Mouse (Mus musculus) testis, adult 2 months (tissue): ENCODE data around the gene Pak6. TPM values are rescaled to one million over a fixed set of nuclear protein-coding genes. Genes with fewer than 3 reads are reported as not detected.
A peak's percentile ranks its signal among the peaks of the same experiment; 100 is the strongest.
"Not testable (repeated sequence)": the region's sequence is repeated elsewhere in the genome, so short reads cannot be mapped to it uniquely, and the experiment has no call there.

ENCODE experiments used
- H3K27ac ChIP-seq: fragments of 200-500 bp; 2 replicates; pipeline ENCODE4 v1.5.1; 2012; ENCODE audit warnings: low read depth, low read length; ENCODE audit not compliant: control insufficient read depth, insufficient read depth
- H3K27me3 ChIP-seq: fragments of 200-500 bp; 2 replicates; pipeline ENCODE4 v1.6.1; 2012; ENCODE audit warnings: mild to moderate bottlenecking, low read length, moderate library complexity; ENCODE audit not compliant: control insufficient read depth, insufficient read depth
- H3K36me3 ChIP-seq: fragments of 200-500 bp; 2 replicates; pipeline ENCODE4 v1.6.1; 2012; ENCODE audit warnings: mild to moderate bottlenecking, low read length; ENCODE audit not compliant: control insufficient read depth, insufficient read depth
- H3K4me1 ChIP-seq: fragments of 200-500 bp; 2 replicates; pipeline ENCODE4 v1.6.1; 2012; ENCODE audit warnings: low read length; ENCODE audit not compliant: control insufficient read depth, insufficient read depth
- H3K4me3 ChIP-seq: fragments of 200-500 bp; 2 replicates; pipeline ENCODE4 v1.5.1; 2012; ENCODE audit warnings: low read depth, mild to moderate bottlenecking, low read length, moderate library complexity, mixed read lengths; ENCODE audit not compliant: control insufficient read depth
- CTCF ChIP-seq: fragments of 200-500 bp; IDR thresholded peaks from 2 replicates; pipeline ENCODE4 v1.5.1; 2012; ENCODE audit warnings: low read depth, mild to moderate bottlenecking, inconsistent platforms, low read length, moderate library complexity; ENCODE audit not compliant: control insufficient read depth, insufficient read depth, insufficient replicate concordance
- POLR2A ChIP-seq: fragments of 200-500 bp; IDR thresholded peaks from 2 replicates; pipeline ENCODE4 v1.6.1; 2012; ENCODE audit warnings: low read depth, mild to moderate bottlenecking, inconsistent platforms, low read length, moderate library complexity; ENCODE audit not compliant: control insufficient read depth
- polyA plus RNA-seq: library from polyadenylated mRNA; depleted of rRNA; stranded (reverse); fragments of >200 nt; gene quantifications from 2 replicates; pipeline ENCODE4 v1.2.3, GENCODE M21; 2012

Gene Pak6
- polyA plus RNA-seq, 1 experiment = 6.2 TPM

DNA sequence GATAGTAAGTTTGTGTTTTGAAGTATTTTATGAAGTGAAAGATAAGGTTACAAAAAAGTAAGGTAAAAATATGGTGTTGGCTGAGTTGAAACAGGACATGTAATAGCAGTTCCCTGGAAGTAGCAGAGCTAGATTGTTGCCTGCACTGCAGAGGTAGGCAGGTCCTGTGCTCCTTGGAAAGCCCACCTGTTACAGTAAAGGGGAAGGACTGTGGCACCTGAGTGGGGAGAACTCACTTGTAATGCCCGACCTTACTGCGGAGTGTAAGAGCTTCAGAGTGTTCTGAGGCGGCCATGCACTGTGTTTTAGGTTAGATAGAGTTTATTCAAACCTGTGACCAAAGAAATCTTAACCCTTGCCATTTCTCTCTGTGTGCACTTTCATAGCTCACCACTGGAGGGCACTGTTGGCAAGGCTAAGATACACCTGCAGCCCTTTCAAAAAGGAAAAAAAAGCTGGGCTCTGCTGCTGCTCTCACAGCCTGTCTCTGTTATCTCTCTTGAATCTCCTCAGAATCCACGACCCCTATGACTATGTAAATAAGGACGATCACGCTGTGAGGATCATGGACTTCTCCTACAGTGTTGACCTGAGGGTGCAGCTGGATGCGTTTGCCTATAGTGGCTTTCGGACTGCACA is 25.1 kb upstream of the Pak6 start:
- no peak overlapping the region for H3K4me3 ChIP-seq
- peaks cover 1% of the 10 kb centered on the region; the same call in 1 of the 2 replicates for H3K36me3 ChIP-seq
- H3K4me1 ChIP-seq = no peaks in the 10 kb centered on the region
- no peaks in the 10 kb centered on the region for H3K27me3 ChIP-seq
- TF ChIP-seq POLR2A = no peak
- TF ChIP-seq CTCF = 0 out of 2 replicates have a peak, but pooled peaks have one; percentile 11
- H3K27ac ChIP-seq = no peak overlapping the region

DNA sequence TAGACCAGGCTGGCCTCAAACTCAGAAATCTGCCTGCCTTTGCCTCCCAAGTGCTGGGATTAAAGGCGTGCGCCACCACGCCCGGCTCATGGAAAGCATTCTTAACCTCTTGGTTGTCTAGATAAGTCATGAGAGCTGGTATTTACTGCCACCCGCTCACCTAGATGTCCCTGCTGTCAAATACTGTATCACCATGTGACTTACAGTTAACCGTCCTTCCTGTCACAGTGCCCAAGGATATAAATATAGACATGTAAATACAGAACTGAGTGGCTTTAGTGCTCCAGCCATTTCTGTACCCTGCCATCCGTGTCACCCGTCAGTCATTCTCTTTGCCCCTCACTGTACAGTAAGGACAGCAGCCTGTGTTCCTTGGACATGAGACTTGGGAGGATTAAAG is 24.4 kb upstream of the Pak6 start:
- TF ChIP-seq POLR2A (no peak), CTCF (no peak)
- no peaks in the 10 kb centered on the region for H3K4me1 ChIP-seq
- no peak overlapping the region for H3K4me3 ChIP-seq
- H3K27me3 ChIP-seq = no peaks in the 10 kb centered on the region
- no peak overlapping the region for H3K27ac ChIP-seq
- peaks cover 1% of the 10 kb centered on the region; the same call in 1 of the 2 replicates for H3K36me3 ChIP-seq

DNA sequence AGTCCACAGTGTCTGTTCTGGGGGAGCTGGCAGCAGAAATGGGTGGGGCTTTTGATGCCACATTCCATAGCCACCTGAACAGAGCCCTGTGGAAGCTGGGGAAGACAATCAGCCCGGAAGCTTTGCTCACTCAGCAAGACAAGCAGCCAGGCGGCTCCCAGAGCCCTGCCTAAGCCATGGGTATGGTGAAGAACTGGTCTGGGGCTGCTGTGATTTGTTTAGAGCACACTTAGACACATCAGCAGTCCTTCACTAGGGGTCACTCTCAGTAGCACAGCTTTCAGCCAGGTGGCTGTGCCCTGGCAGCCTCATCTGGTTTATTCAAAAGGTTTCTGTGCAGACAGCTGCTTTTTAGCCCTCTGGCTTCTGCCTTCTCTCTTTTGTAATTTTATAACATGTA is 22.0 kb upstream of the Pak6 start:
- Histone ChIP-seq H3K27me3 (no peaks in the 10 kb centered on the region), H3K4me1 (no peaks in the 10 kb centered on the region), H3K36me3 (peaks cover 1% of the 10 kb centered on the region; the same call in 1 of the 2 replicates), H3K4me3 (no peak overlapping the region), H3K27ac (no peak overlapping the region)
- TF ChIP-seq POLR2A (no peak), CTCF (no peak)

DNA sequence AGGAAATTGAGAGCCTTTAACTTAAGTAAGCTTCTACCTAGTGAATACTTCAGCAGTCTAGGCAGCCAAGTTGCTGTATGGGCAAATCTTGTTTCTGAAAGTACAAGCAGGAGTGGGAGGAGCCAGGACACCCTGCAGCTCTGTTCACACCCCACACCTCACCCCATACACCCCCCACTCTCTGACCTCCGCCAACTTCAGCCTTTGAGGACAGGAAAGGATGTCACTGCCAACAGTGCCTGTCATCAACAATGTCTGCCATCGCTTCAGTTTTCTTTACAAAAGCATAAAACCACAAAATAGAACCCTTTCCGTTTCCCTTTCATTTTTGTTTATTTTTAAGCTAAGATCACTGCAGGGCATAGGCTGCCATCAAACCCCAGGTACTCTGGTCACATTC is 20.7 kb upstream of the Pak6 start:
- H3K4me3 ChIP-seq = no peak overlapping the region
- H3K27ac ChIP-seq = no peak overlapping the region
- H3K27me3 ChIP-seq = no peaks in the 10 kb centered on the region
- peaks cover under 1% of the 10 kb centered on the region; the same call in 1 of the 2 replicates for H3K36me3 ChIP-seq
- H3K4me1 ChIP-seq = no peaks in the 10 kb centered on the region
- no peak for TF ChIP-seq CTCF
- TF ChIP-seq POLR2A = no peak

DNA sequence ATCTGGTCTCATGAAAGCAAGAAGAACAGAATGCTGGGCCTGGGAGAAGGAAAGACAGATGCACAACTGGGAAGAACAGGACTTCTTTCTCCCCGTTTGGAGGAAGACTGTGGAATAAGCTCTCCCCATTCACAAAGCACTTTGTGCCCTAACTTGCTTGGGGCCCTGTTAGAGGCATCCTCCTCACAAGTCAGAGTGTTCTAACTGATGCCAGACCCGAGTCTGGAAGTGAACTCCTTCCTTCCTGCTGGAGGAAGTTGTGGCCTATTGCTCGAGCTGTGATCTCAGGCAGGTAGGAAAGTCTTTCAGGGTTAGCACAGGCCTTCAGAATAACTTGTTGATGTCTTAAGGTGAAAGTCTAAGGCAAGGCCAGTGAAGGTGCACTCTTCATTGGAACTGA is 20.2 kb upstream of the Pak6 start:
- H3K36me3 ChIP-seq = no peaks in the 10 kb centered on the region; the same call in 1 of the 2 replicates
- H3K27ac ChIP-seq = no peak overlapping the region
- H3K4me1 ChIP-seq = no peaks in the 10 kb centered on the region
- H3K27me3 ChIP-seq = no peaks in the 10 kb centered on the region
- TF ChIP-seq POLR2A (no peak), CTCF (no peak)
- H3K4me3 ChIP-seq = no peak overlapping the region

DNA sequence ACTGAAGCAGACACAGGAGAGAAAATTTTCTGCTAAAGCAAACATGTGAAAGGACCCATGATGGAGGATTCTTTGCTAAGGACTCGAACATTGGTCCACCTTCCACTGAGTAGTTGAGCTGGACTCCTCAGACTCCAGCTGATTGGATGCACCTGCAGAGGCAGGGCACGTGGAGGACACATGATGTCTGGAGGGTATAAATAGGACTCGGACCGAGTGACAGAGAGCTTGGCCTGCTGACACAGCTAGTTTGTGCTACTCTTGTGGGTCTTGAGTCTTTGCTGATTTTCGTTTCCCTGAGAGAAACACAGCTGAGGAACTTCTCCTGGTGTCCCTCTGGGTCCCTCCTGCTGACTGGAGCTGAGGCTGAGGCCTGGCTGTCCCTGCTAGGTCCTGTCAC is 16.4 kb upstream of the Pak6 start:
- no peak for TF ChIP-seq POLR2A
- TF ChIP-seq CTCF = no peak
- no peak overlapping the region for H3K27ac ChIP-seq
- no peaks in the 10 kb centered on the region for H3K36me3 ChIP-seq
- H3K4me3 ChIP-seq = no peak overlapping the region
- no peaks in the 10 kb centered on the region for H3K27me3 ChIP-seq
- H3K4me1 ChIP-seq = no peaks in the 10 kb centered on the region

DNA sequence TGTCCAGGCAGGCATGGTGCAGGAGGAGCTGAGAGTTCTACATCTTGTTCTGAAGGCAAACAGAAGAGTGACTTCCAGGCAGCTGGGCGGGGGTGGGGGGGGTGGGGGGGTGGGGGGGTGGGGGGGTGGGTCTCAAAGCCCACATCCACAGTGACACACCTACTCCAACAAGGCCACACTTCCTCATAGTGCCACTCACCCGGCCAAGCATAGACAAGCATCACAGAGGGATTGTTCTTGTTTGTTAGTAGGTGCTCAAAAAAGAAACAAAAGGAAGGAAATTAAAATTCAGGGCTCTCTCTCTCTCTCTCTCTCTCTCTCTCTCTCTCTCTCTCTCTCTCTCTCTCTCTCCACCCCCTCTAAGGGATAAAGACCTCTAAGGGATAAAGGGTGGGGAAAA is 12.4 kb upstream of the Pak6 start:
- not testable (repeated sequence) for H3K4me3 ChIP-seq, H3K27me3 ChIP-seq, H3K4me1 ChIP-seq, H3K27ac ChIP-seq, H3K36me3 ChIP-seq
